Mouse (Mus musculus) megakaryocyte-erythroid progenitor cell, adult 5-6 weeks (primary cell): Measurements from ENCODE around the gene Myof. TPM values are rescaled to one million over a fixed set of nuclear protein-coding genes. Genes with fewer than 3 reads are reported as not detected.

Experiments
- ATAC-seq: replicated peaks from 2 replicates; pipeline ENCODE4 v1.8.0; 2016; ENCODE audit warnings: mild to moderate bottlenecking, inconsistent platforms; ENCODE audit not compliant: severe bottlenecking, poor library complexity, low FRiP score, low TSS enrichment
- total RNA-seq, 2 experiments: library from RNA; stranded (forward) in 1 of 2; stranded (reverse) in 1 of 2; fragments of 200-1000, 215-1000 nt in 1 of 2; fragments of >200 nt in 1 of 2; fragmentation: Nextera tagmentation in 1 of 2; gene quantifications; 2 replicates each; pipeline ENCODE4 v1.2.3; 2014 to 2017

Myof gene
- total RNA-seq, 2 experiments from 2014 or later, result 0.23 TPM; not detected in 1

- ATAC-seq, result no peak
Observed at GRCm38 (mm10) chr19:37959076-37959475, 84.3 kb downstream of the Myof start.

- no peak for ATAC-seq
Observed at GRCm38 (mm10) chr19:37957256-37957655, 86.1 kb downstream of the Myof start.

GRCm38 (mm10) chr19:37956006-37956405 is 87.4 kb downstream of the Myof start:
- ATAC-seq, result no peak

GRCm38 (mm10) chr19:37955425-37956001 is 87.9 kb downstream of the Myof start:
- ATAC-seq, result peak; percentile 79

GRCm38 (mm10) chr19:37954772-37955171 is 88.6 kb downstream of the Myof start:
- ATAC-seq, result no peak

GRCm38 (mm10) chr19:37954236-37954635 is 89.1 kb downstream of the Myof start:
- ATAC-seq, result no peak

GRCm38 (mm10) chr19:37946696-37947095 is 96.7 kb downstream of the Myof start:
- no peak for ATAC-seq

- ATAC-seq, result no peak
Observed at GRCm38 (mm10) chr19:37946053-37946452, 97.3 kb downstream of the Myof start.

GRCm38 (mm10) chr19:37939203-37939602 is 104.2 kb downstream of the Myof start:
- no peak for ATAC-seq

DNA sequence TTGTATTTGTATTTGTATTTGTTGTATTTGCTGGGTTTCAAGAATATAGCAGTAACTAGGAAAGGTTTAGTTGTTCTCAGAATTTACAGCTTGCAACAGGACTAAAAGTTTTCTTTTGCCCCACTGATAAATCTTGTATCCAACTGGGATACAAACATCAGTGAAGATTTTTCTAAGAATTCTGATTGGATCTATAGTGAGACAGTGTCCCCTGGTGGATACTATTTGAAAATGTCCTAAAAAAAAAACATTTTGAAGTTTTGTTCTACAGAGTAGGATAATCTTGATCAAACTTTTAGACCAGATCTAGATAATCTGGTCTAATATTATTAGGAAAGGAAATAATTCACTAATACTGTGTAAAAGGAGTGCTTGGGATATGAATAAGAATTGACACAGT is 106.3 kb downstream of the Myof start:
- ATAC-seq, result no peak

GRCm38 (mm10) chr19:37934640-37935039 is 108.7 kb downstream of the Myof start:
- ATAC-seq, result no peak

- ATAC-seq, result no peak
Observed at GRCm38 (mm10) chr19:37932198-37932597, 111.2 kb downstream of the Myof start.

DNA sequence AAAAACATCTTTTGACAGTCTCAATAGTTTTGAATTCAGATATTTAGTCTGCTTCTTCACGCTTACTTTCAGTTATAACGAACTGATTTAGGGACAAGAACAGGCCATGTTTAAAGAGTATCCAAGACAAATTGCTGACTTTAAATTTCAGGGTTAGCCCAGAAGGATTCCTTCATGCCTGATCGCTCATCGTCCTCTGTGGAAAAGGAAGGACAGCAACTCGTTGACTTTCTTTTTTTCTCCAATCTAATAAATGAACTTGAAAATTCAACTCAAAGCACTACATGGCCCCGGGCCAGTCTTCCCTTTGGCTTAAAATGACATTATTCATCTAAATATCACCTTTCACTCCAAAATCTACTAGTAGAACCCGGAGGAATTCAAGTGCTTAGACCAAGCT is 115.5 kb downstream of the Myof start:
- ATAC-seq, result no peak

- ATAC-seq, result no peak
Observed at GRCm38 (mm10) chr19:37925323-37925722, 118.1 kb downstream of the Myof start.

- no peak for ATAC-seq
Observed at GRCm38 (mm10) chr19:37924266-37924665, 119.1 kb downstream of the Myof start.

DNA sequence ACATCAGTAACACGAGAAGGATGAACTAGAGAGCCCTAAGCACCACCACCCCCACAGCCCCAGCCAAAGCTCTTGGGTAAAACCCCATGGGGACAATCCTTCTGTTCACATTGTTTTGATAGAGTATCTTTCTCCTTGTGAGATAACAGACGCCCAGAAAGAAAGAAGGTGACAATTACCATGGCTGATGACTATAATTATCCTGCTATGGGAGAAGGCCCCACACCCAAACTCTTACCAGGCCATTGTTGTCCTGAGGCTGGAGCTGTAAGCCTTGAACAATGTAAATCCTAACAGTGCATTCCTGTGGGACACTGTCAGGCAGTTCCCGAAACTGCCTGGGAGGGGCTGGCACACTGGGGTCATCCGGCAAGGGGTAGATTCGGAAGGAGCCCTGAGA is 122.3 kb downstream of the Myof start:
- no peak for ATAC-seq

DNA sequence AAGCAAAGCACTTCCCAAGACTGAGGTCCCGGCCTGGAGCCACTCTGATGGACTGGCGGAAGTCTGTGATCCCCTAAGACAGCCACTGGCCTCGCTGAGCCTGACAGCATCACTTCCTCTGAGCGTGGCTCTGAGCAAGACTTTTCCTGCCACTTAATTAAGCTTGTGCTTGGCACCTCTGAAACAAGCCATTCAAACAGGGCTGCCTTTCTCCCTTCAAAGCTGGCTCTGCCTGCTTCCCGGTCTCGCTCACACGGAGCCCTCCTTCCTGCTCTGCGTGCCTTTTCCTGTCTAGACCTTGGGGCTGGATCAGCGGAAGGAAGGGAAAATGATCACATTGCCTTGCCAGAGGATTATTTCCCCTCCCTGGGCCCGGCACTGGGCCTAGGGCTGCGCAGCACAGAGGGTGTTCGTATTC is 124.9 kb downstream of the Myof start:
- ATAC-seq, result no peak

GRCm38 (mm10) chr19:37914261-37914660 is 129.1 kb downstream of the Myof start:
- ATAC-seq, result no peak

GRCm38 (mm10) chr19:37912501-37912900 is 130.9 kb downstream of the Myof start:
- ATAC-seq, result no peak

GRCm38 (mm10) chr19:37909830-37910261 is 133.5 kb downstream of the Myof start:
- no peak for ATAC-seq

GRCm38 (mm10) chr19:37907451-37908320 is 135.7 kb downstream of the Myof start:
- ATAC-seq, result no peak
